Mouse (Mus musculus): Measurements from ENCODE around the gene Lctl. TPM values are rescaled to one million over a fixed set of nuclear protein-coding genes. Genes with fewer than 3 reads are reported as not detected.

The Lctl gene
- total RNA-seq, 2 experiments from 2014 or later, result 0.57 TPM; not detected in 1

- no peak for DNase-seq (ENCODE audit: low spot score)
Measured at GRCm38 (mm10) chr9:64184166-64184840, 67.4 kb downstream of the Lctl start.

Other genes starting within 250 kb of the Lctl start
- 1 to 10 TPM; 5.1 TPM for gene Smad6, start 95.1 kb upstream of the Lctl start, total RNA-seq (2021)
- under 1 TPM; 0.43 to 0.62 TPM for gene Zwilch, start 56.0 kb downstream of the Lctl start, total RNA-seq (2021)
- 100 to 1,000 TPM; 623 to 643 TPM for gene Rpl4, start 56.2 kb downstream of the Lctl start, total RNA-seq (2021)
- gene Snapc5, start 62.1 kb downstream of the Lctl start, total RNA-seq (2021), result 10 to 100 TPM; 23.3 to 24.1 TPM
- gene Uchl4, start 118.1 kb downstream of the Lctl start, total RNA-seq (2021), result 1 to 10 TPM; 1.3 to 2.1 TPM
- 10 to 100 TPM; 55.8 to 56.9 TPM for gene Map2k1, start 136.5 kb downstream of the Lctl start, total RNA-seq (2021)
- 10 to 100 TPM; 10.0 to 11.1 TPM for gene Tipin, start 164.4 kb downstream of the Lctl start, total RNA-seq (2021)
- gene Dis3l, start 224.1 kb downstream of the Lctl start, total RNA-seq (2021), result 10 to 100 TPM; 22.5 to 24.6 TPM